Mouse (Mus musculus): ENCODE results near the gene Gm340. TPM values are rescaled to one million over a fixed set of nuclear protein-coding genes. Genes with fewer than 3 reads are reported as not detected.

The Gm340 gene
- total and polyA plus RNA-seq, 3 experiments: 3.3 to 5.3 (median 4.5) TPM

DNA sequence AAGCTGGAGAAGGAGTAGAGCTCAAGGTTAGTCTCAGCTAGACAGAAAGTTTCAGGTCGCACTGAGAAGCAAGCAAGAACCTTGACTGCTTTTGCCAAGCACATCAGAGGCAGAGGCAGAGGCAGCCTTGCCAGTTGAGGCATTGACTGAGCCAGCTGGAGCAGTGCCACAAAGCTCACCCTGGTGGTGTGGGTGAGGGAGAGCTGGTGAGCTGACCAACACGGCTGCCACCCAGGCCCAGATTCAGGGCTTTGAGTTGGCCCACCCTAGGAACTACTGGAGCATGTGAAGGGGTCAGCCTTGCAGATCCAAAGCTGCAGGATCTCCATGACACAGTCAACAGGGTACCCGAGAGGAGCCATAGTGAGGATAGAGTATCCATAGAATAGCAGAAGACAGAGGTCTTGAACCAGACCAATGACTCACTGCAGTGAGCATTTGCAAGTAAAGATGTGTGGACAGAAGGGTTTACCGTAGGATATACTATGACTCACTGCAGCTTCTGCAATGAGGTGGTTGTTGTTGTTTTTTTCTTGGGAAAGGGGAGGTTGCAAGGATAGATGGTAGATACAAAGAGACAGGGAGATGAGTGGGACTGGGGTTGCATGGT is 2.8 kb upstream of the Gm340 start:
- dilution Hi-C loops (cut with MboI; ENCODE audit: extremely low pct_ligation_motif_present, extremely low pct_unique_long_range_greater_than_20kb, low sequenced_read_pairs) (no loop called here), in situ Hi-C loops (cut with MboI; ENCODE audit: low pct_ligation_motif_present, low pct_unique_long_range_greater_than_20kb, low sequenced_read_pairs) (no loop called here)
- DNase-seq (ENCODE audit: extremely low read depth): no peak
- H3K4me1 ChIP-seq (ENCODE audit: control insufficient read depth in 1 of 2, insufficient read depth in 2 of 2): no peaks in the 10 kb centered on the region
- no peak overlapping the region for H3K27ac ChIP-seq (ENCODE audit: insufficient read depth, low read depth)
- H3K9me3 ChIP-seq (replicated peaks; ENCODE audit: low read length): no peaks in the 10 kb centered on the region
- no peaks in the 10 kb centered on the region for H3K27me3 ChIP-seq (replicated peaks)
- no peak overlapping the region for H3K4me3 ChIP-seq (replicated peaks in 1 of 3; ENCODE audit: low read depth in 2 of 3, low read length in 2 of 3, poor library complexity in 1 of 3)
- H3K36me3 ChIP-seq (replicated peaks in 1 of 2; ENCODE audit: control insufficient read depth in 1 of 2, insufficient read depth in 1 of 2, low read length in 1 of 2): peaks cover 25 to 52% of the 10 kb centered on the region in 2 experiments
- H3K79me2 ChIP-seq (replicated peaks; ENCODE audit: control insufficient read depth, extremely low read depth, insufficient read depth, poor library complexity, severe bottlenecking): no peaks in the 10 kb centered on the region
- no peak overlapping the region for H3K9ac ChIP-seq (ENCODE audit: insufficient read depth, low read depth)
- H3K4me2 ChIP-seq (ENCODE audit: insufficient read depth, low read depth, poor library complexity, severe bottlenecking): no peak overlapping the region
- TF ChIP-seq ZMIZ1 (IDR thresholded peaks at IDR 0.05; ENCODE audit: low read depth, low read length) (no peak), TCF12 (IDR thresholded peaks at IDR 0.05; ENCODE audit: low read depth, low read length) (no peak), ELF1 (IDR thresholded peaks at IDR 0.05; ENCODE audit: low read depth, low read length) (no peak), SMC3 (IDR thresholded peaks at IDR 0.05; ENCODE audit: low read depth, low read length) (no peak), GABPA (IDR thresholded peaks at IDR 0.05; ENCODE audit: insufficient replicate concordance, low read depth, low read length) (no peak), MEF2A (IDR thresholded peaks at IDR 0.05; ENCODE audit: borderline replicate concordance, low read depth, low read length) (no peak), BHLHE40 (IDR thresholded peaks at IDR 0.05; ENCODE audit: low read depth, low read length) (no peak), ETS1 (conservative IDR thresholded peaks at IDR 0.05; ENCODE audit: low read depth, low read length) (no peak), ZNF384 (IDR thresholded peaks at IDR 0.05; ENCODE audit: low read depth, low read length) (no peak), RCOR1 (conservative IDR thresholded peaks at IDR 0.05; ENCODE audit: low read depth, low read length) (no peak), IRF4 (IDR thresholded peaks at IDR 0.05; ENCODE audit: low read depth, low read length) (no peak), NRF1 (IDR thresholded peaks at IDR 0.05; ENCODE audit: low read depth, low read length) (no peak), ZKSCAN1 (IDR thresholded peaks at IDR 0.05; ENCODE audit: borderline replicate concordance, low read depth, low read length) (no peak), USF2 (conservative IDR thresholded peaks at IDR 0.05; ENCODE audit: low read depth, low read length) (no peak), PAX5 (IDR thresholded peaks at IDR 0.05; ENCODE audit: low read length) (no peak), CHD2 (IDR thresholded peaks at IDR 0.05; ENCODE audit: low read length) (no peak), JUN (IDR thresholded peaks at IDR 0.05; ENCODE audit: insufficient read depth, low read depth, low read length) (no peak), ZC3H11A (IDR thresholded peaks at IDR 0.05; ENCODE audit: low read depth, low read length) (no peak), KAT2A (IDR thresholded peaks at IDR 0.05; ENCODE audit: insufficient replicate concordance, low read length) (no peak), HCFC1 (IDR thresholded peaks at IDR 0.05; ENCODE audit: low read depth, low read length) (no peak)
